Mouse (Mus musculus): ENCODE measurements around the gene Zfp866. TPM values are rescaled to one million over a fixed set of nuclear protein-coding genes. Genes with fewer than 3 reads are reported as not detected.

The Zfp866 gene
- total and polyA plus RNA-seq, 2 experiments: 4.6 to 13.1 TPM

DNA sequence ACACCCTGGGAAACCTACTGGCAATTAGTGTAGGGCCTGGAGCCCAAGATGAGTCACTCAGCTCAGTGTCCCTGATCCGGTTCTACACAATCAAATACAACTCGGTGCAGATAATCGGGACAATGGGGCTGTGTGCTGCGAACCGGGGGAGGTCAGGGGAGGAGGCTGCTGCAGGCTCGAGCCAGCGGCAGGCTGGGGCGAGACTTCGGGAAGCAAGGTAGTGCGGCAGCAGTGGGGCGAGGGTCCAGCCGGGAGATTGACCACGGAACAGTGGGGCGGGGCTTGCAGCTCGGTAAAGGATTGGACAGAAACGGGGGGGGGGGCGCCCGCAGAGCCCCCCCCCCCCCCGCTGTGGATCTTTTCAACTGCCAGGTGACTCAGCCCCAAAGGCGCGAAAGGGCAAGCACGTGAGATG is 31.0 kb upstream of the Zfp866 start:
- peaks cover 6% of the 10 kb centered on the region; the same call in 1 of the 2 replicates for H3K4me1 ChIP-seq (ENCODE audit: control insufficient read depth, insufficient read depth, low read length)
- TF ChIP-seq CTCF (IDR thresholded peaks at IDR 0.05; ENCODE audit: low read depth, low read length) (no peak), POLR2A (IDR thresholded peaks at IDR 0.05; ENCODE audit: extremely low read depth, insufficient read depth, low read length) (no peak)
- no peaks in the 10 kb centered on the region for H3K79me2 ChIP-seq (ENCODE audit: control insufficient read depth, insufficient read depth, low read length)
- no peak for DNase-seq (ENCODE audit: extremely low read depth, low read depth, low spot score)
- 4% methylated on average over 17 of the region's 22 CpGs for WGBS
- no peaks in the 10 kb centered on the region for H3K27me3 ChIP-seq (ENCODE audit: control insufficient read depth, insufficient read depth, low read length)
- H3K36me3 ChIP-seq (ENCODE audit: control insufficient read depth, insufficient read depth, low read length): no peaks in the 10 kb centered on the region
- no peak overlapping the region for H3K27ac ChIP-seq (replicated peaks; ENCODE audit: insufficient read depth, low read depth, low read length)
- H3K4me3 ChIP-seq (ENCODE audit: insufficient read depth, low read depth, low read length): peak overlapping the region; percentile 82
- peak overlapping the region; percentile 80 for H3K9ac ChIP-seq (ENCODE audit: low read depth, low read length)

DNA sequence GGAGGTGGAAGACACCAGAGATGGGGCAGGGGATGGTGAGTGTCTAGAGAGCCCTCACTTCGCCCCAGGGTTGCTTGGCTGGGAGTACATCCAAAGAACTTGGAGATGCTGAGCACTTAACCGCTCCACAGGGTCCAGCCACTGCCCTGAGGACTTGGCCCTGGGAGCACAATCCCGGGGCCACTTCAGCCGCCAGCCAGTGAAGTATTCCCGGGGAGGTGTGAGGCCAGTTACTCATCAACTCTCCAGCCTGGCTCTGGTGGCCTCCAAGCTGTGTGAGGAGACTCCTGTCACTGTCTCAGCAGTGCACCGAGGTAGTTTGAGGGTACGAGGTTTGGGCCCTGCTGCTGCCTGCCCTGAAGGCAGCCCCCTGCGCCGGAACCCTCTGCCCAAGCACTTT is 29.5 kb upstream of the Zfp866 start:
- H3K4me3 ChIP-seq (ENCODE audit: insufficient read depth, low read depth, low read length): no peak overlapping the region
- WGBS: 66% methylated on average over 9 of the region's 9 CpGs
- DNase-seq (ENCODE audit: extremely low read depth, low read depth, low spot score): no peak
- H3K9ac ChIP-seq (ENCODE audit: low read depth, low read length): no peak overlapping the region
- no peaks in the 10 kb centered on the region for H3K79me2 ChIP-seq (ENCODE audit: control insufficient read depth, insufficient read depth, low read length)
- H3K27ac ChIP-seq (replicated peaks; ENCODE audit: insufficient read depth, low read depth, low read length): no peak overlapping the region
- H3K27me3 ChIP-seq (ENCODE audit: control insufficient read depth, insufficient read depth, low read length): no peaks in the 10 kb centered on the region
- H3K4me1 ChIP-seq (ENCODE audit: control insufficient read depth, insufficient read depth, low read length): peaks cover 6% of the 10 kb centered on the region; the same call in 1 of the 2 replicates
- TF ChIP-seq POLR2A (IDR thresholded peaks at IDR 0.05; ENCODE audit: extremely low read depth, insufficient read depth, low read length) (no peak), CTCF (IDR thresholded peaks at IDR 0.05; ENCODE audit: low read depth, low read length) (no peak)
- H3K36me3 ChIP-seq (ENCODE audit: control insufficient read depth, insufficient read depth, low read length): no peaks in the 10 kb centered on the region

DNA sequence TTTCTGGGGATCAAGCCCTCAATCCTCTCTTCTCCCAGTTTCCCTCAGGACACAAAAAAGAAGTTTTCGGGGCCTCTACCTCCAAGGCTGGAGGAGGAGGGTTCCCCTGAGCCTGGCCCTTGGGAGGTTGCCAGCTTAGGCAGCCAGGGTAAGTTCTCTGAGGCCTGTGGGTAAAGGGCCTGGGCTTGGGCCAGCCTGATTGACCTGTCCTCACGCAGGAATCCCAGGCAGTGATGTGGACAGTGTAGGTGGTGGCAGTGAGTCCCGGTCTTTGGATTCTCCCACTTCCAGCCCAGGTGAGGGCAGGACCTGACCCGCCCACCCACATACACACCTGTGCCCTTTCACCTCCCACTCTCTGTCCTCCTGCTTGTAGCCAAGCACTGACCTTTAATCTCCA is 24.4 kb upstream of the Zfp866 start:
- DNase-seq (ENCODE audit: extremely low read depth, low read depth, low spot score): no peak
- no peak overlapping the region for H3K9ac ChIP-seq (ENCODE audit: low read depth, low read length)
- H3K27me3 ChIP-seq (ENCODE audit: control insufficient read depth, insufficient read depth, low read length): no peaks in the 10 kb centered on the region
- TF ChIP-seq POLR2A (IDR thresholded peaks at IDR 0.05; ENCODE audit: extremely low read depth, insufficient read depth, low read length) (no peak), CTCF (IDR thresholded peaks at IDR 0.05; ENCODE audit: low read depth, low read length) (no peak)
- H3K36me3 ChIP-seq (ENCODE audit: control insufficient read depth, insufficient read depth, low read length): peaks cover 1% of the 10 kb centered on the region; the same call in 1 of the 2 replicates
- H3K4me1 ChIP-seq (ENCODE audit: control insufficient read depth, insufficient read depth, low read length): no peaks in the 10 kb centered on the region
- H3K27ac ChIP-seq (replicated peaks; ENCODE audit: insufficient read depth, low read depth, low read length): no peak overlapping the region
- no peaks in the 10 kb centered on the region for H3K79me2 ChIP-seq (ENCODE audit: control insufficient read depth, insufficient read depth, low read length)
- WGBS: 74% methylated on average over 4 of the region's 4 CpGs
- no peak overlapping the region for H3K4me3 ChIP-seq (ENCODE audit: insufficient read depth, low read depth, low read length)

DNA sequence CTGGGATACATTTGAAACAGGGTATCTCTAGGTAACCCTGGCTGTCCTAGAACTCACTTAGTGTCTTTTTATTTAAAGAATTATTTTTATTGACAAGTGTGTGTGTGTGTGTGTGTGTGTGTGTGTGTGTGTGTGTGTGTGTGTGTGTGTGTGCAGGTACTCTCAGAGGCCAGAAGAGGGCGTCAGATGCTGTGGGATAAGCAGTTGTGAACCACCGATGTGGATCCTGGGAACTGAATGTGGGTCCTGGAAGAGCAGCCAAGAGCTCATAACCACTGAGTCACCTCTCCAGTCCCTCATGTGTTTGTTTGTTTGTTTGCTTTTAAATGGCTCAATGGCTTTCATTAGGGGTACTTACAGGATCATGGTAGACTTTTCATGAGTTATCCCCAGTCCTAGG is 23.9 kb upstream of the Zfp866 start:
- DNase-seq (ENCODE audit: extremely low read depth, low read depth, low spot score): no peak
- Histone ChIP-seq H3K4me1 (ENCODE audit: control insufficient read depth, insufficient read depth, low read length) (no peaks in the 10 kb centered on the region), H3K9ac (ENCODE audit: low read depth, low read length) (no peak overlapping the region), H3K27ac (replicated peaks; ENCODE audit: insufficient read depth, low read depth, low read length) (no peak overlapping the region), H3K4me3 (ENCODE audit: insufficient read depth, low read depth, low read length) (no peak overlapping the region), H3K27me3 (ENCODE audit: control insufficient read depth, insufficient read depth, low read length) (no peaks in the 10 kb centered on the region), H3K79me2 (ENCODE audit: control insufficient read depth, insufficient read depth, low read length) (no peaks in the 10 kb centered on the region), H3K36me3 (ENCODE audit: control insufficient read depth, insufficient read depth, low read length) (peaks cover 1% of the 10 kb centered on the region; the same call in 1 of the 2 replicates)
- WGBS: 91% methylated on average over 2 of the region's 2 CpGs
- no peak for TF ChIP-seq CTCF (IDR thresholded peaks at IDR 0.05; ENCODE audit: low read depth, low read length)
- no peak for TF ChIP-seq POLR2A (IDR thresholded peaks at IDR 0.05; ENCODE audit: extremely low read depth, insufficient read depth, low read length)

DNA sequence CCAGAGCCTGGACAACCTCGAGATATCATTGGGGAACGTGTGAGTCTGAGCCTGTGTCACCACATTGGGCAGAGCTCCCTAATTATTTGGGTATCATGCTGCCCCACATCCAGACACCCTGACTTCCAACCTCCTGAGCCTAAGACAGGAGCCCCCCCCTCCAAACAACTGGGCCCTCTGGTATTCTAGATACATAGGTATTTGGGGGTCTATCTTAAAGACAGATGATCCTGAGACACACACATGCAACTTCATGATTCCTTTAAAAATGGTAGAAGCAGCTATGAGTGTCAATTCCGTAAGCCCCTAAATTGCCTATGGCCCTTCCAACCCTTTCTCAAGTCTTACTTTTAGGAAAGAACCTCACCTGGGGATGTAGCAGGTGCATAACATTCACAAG is 18.8 kb upstream of the Zfp866 start:
- 87% methylated on average over 3 of the region's 3 CpGs for WGBS
- no peak overlapping the region for H3K4me3 ChIP-seq (ENCODE audit: insufficient read depth, low read depth, low read length)
- H3K79me2 ChIP-seq (ENCODE audit: control insufficient read depth, insufficient read depth, low read length): no peaks in the 10 kb centered on the region
- no peak overlapping the region for H3K9ac ChIP-seq (ENCODE audit: low read depth, low read length)
- H3K36me3 ChIP-seq (ENCODE audit: control insufficient read depth, insufficient read depth, low read length): peaks cover 10% of the 10 kb centered on the region
- H3K27me3 ChIP-seq (ENCODE audit: control insufficient read depth, insufficient read depth, low read length): no peaks in the 10 kb centered on the region
- H3K4me1 ChIP-seq (ENCODE audit: control insufficient read depth, insufficient read depth, low read length): 0 out of 2 replicates have a peak, but pooled peaks cover 3% of the 10 kb centered on the region
- no peak overlapping the region for H3K27ac ChIP-seq (replicated peaks; ENCODE audit: insufficient read depth, low read depth, low read length)
- DNase-seq (ENCODE audit: extremely low read depth, low read depth, low spot score): no peak
- no peak for TF ChIP-seq POLR2A (IDR thresholded peaks at IDR 0.05; ENCODE audit: extremely low read depth, insufficient read depth, low read length)

DNA sequence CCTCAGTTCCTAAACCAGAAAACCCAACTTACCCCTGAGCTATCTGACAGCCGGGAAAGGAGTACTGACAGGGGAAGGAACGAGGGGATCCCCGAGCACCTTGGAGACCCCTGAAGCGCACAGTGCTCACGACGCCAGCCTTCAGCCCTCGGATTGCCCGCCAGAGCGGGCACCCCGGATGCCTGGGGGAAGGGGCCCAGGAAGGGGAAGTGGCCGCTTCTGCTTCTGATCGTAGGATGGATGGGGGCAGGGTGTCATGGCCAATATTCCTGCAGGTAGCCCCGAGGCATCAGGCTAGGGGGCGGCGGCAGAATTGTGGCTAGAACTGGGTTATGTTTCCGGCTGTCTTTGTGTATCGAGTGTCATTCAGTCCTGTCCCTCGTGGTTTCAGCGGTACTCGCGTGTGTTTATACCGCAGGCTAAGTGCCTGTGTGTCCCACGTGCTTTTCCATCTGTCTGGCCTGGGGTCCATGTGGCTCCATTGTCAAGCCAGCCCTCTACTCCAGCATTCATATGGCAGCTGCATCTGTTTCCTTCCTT is 18.0 kb upstream of the Zfp866 start:
- WGBS: 6% methylated on average over 23 of the region's 23 CpGs
- Histone ChIP-seq H3K4me3 (ENCODE audit: insufficient read depth, low read depth, low read length) (peak overlapping the region; percentile 62), H3K9ac (ENCODE audit: low read depth, low read length) (peak overlapping the region; percentile 55), H3K4me1 (ENCODE audit: control insufficient read depth, insufficient read depth, low read length) (0 out of 2 replicates have a peak, but pooled peaks cover 3% of the 10 kb centered on the region), H3K27ac (replicated peaks; ENCODE audit: insufficient read depth, low read depth, low read length) (no peak overlapping the region), H3K27me3 (ENCODE audit: control insufficient read depth, insufficient read depth, low read length) (no peaks in the 10 kb centered on the region), H3K36me3 (ENCODE audit: control insufficient read depth, insufficient read depth, low read length) (peaks cover 9% of the 10 kb centered on the region), H3K79me2 (ENCODE audit: control insufficient read depth, insufficient read depth, low read length) (no peaks in the 10 kb centered on the region)
- no peak for DNase-seq (ENCODE audit: extremely low read depth, low read depth, low spot score)
- TF ChIP-seq POLR2A (IDR thresholded peaks at IDR 0.05; ENCODE audit: extremely low read depth, insufficient read depth, low read length): no peak
- TF ChIP-seq CTCF (IDR thresholded peaks at IDR 0.05; ENCODE audit: low read depth, low read length): no peak
